Mouse (Mus musculus) embryonic facial prominence, embryonic 14.5 days (tissue): Measurements from ENCODE around the gene Mdga1. TPM values are rescaled to one million over a fixed set of nuclear protein-coding genes. Genes with fewer than 3 reads are reported as not detected.
A peak's percentile ranks its signal among the peaks of the same experiment; 100 is the strongest.

Source experiments
- ATAC-seq: fragments of 200-750 bp; cut with Nextera tagmentation; 2 replicates; pipeline ENCODE4 v1.8.0; 2017; ENCODE audit warnings: low read depth, moderate number of reproducible peaks, moderate TSS enrichment
- DNase-seq: peaks from one replicate; pipeline ENCODE4 v3.0.0-alpha.2; 2015; ENCODE audit warnings: low spot score
- H3K27ac ChIP-seq: fragments of 300-500 bp; sonication (generic); replicated peaks from 2 replicates; pipeline ENCODE4 v1.5.1; 2014; ENCODE audit warnings: low read depth, mild to moderate bottlenecking, low read length, moderate library complexity
- H3K27me3 ChIP-seq: fragments of 300-500 bp; sonication (generic); replicated peaks from 2 replicates; pipeline ENCODE4 v1.6.1; 2014; ENCODE audit warnings: low read length; ENCODE audit not compliant: control insufficient read depth, insufficient read depth
- H3K36me3 ChIP-seq: fragments of 300-500 bp; sonication (generic); 2 replicates; pipeline ENCODE4 v1.6.1; 2014; ENCODE audit warnings: low read length, mixed read lengths; ENCODE audit not compliant: control insufficient read depth, insufficient read depth
- H3K4me1 ChIP-seq: fragments of 300-500 bp; sonication (generic); 2 replicates; pipeline ENCODE4 v1.6.1; 2014; ENCODE audit warnings: antibody characterized with exemption, low read length; ENCODE audit not compliant: control insufficient read depth, insufficient read depth
- H3K4me2 ChIP-seq: fragments of 300-500 bp; sonication (generic); 2 replicates; pipeline ENCODE4 v1.6.1; 2014; ENCODE audit warnings: low read depth, mild to moderate bottlenecking, low read length, moderate library complexity, mixed read lengths
- H3K4me3 ChIP-seq: fragments of 300-500 bp; sonication (generic); 2 replicates; pipeline ENCODE4 v1.5.1; 2014; ENCODE audit warnings: low read depth, mild to moderate bottlenecking, low read length
- H3K9ac ChIP-seq: fragments of 300-500 bp; sonication (generic); 2 replicates; pipeline ENCODE4 v1.6.1; 2014; ENCODE audit warnings: low read depth, mild to moderate bottlenecking, low read length, moderate library complexity, mixed read lengths
- H3K9me3 ChIP-seq: fragments of 300-500 bp; sonication (generic); 2 replicates; pipeline ENCODE4 v1.6.1; 2016; ENCODE audit warnings: low read length; ENCODE audit not compliant: control insufficient read depth
- WGBS: fragments of 180-500 bp; shearing (Covaris S2); extraction: QIAGEN DNeasy Blood & Tissue Kit; methylation state at CpG from one replicate; pipeline ENCODE4 v1.1.7; 2014; 5-methylcytosine and 5-hydroxymethylcytosine counted together
- polyA plus RNA-seq: library from polyadenylated mRNA; unstranded; fragments of >200 nt; fragmentation: Nextera tagmentation; extraction: Ambion mirVana; gene quantifications from 2 replicates; pipeline ENCODE4 v1.2.1, GENCODE M21; 2014

Mdga1 gene
- polyA plus RNA-seq, 1 experiment from 2014 or later = 5.3 TPM

GRCm38 (mm10) chr17:29858764-29859163, 111.1 kb downstream of the Mdga1 start:
- no peak for DNase-seq
- H3K9me3 ChIP-seq = no peaks in the 10 kb centered on the region

GRCm38 (mm10) chr17:29855702-29856580, 113.9 kb downstream of the Mdga1 start:
- no peak for DNase-seq
- Histone ChIP-seq H3K4me2 (no peak overlapping the region), H3K4me3 (no peak overlapping the region), H3K4me1 (no peaks in the 10 kb centered on the region), H3K27ac (no peak overlapping the region), H3K9ac (no peak overlapping the region), H3K9me3 (no peaks in the 10 kb centered on the region), H3K27me3 (no peaks in the 10 kb centered on the region), H3K36me3 (no peaks in the 10 kb centered on the region)
- no peak for ATAC-seq
- WGBS = 59% methylated on average over 18 of the region's 18 CpGs

More at GRCm38 (mm10) chr17:29858764-29859163, 111.1 kb downstream of the Mdga1 start:
- Histone ChIP-seq H3K4me2 (no peak overlapping the region), H3K9ac (no peak overlapping the region), H3K36me3 (no peaks in the 10 kb centered on the region), H3K4me1 (no peaks in the 10 kb centered on the region), H3K4me3 (no peak overlapping the region), H3K27me3 (no peaks in the 10 kb centered on the region), H3K27ac (no peak overlapping the region)
- ATAC-seq = no peak
- WGBS = 91% methylated on average over 3 of the region's 3 CpGs

GRCm38 (mm10) chr17:29854835-29855234, 115.1 kb downstream of the Mdga1 start:
- Histone ChIP-seq H3K9ac (no peak overlapping the region), H3K4me2 (no peak overlapping the region), H3K27ac (no peak overlapping the region), H3K4me3 (no peak overlapping the region), H3K9me3 (no peaks in the 10 kb centered on the region), H3K27me3 (no peaks in the 10 kb centered on the region), H3K36me3 (no peaks in the 10 kb centered on the region), H3K4me1 (no peaks in the 10 kb centered on the region)
- WGBS = 89% methylated on average over 4 of the region's 4 CpGs
- ATAC-seq = no peak
- DNase-seq = no peak

GRCm38 (mm10) chr17:29854388-29854787, 115.5 kb downstream of the Mdga1 start:
- Histone ChIP-seq H3K36me3 (no peaks in the 10 kb centered on the region), H3K9me3 (no peaks in the 10 kb centered on the region), H3K4me2 (no peak overlapping the region), H3K4me3 (no peak overlapping the region), H3K9ac (no peak overlapping the region), H3K4me1 (no peaks in the 10 kb centered on the region), H3K27ac (no peak overlapping the region), H3K27me3 (no peaks in the 10 kb centered on the region)
- 50% methylated on average over 6 of the region's 6 CpGs for WGBS
- DNase-seq (no peak), ATAC-seq (no peak)

GRCm38 (mm10) chr17:29852846-29853486, 116.9 kb downstream of the Mdga1 start:
- ATAC-seq (no peak), DNase-seq (no peak)
- no peaks in the 10 kb centered on the region for H3K27me3 ChIP-seq
- no peak overlapping the region for H3K4me3 ChIP-seq
- H3K27ac ChIP-seq = no peak overlapping the region
- H3K4me2 ChIP-seq = no peak overlapping the region
- H3K9me3 ChIP-seq = no peaks in the 10 kb centered on the region
- no peak overlapping the region for H3K9ac ChIP-seq
- no peaks in the 10 kb centered on the region for H3K4me1 ChIP-seq
- 44% methylated on average over 7 of the region's 8 CpGs for WGBS
- H3K36me3 ChIP-seq = no peaks in the 10 kb centered on the region

- 0 out of 2 replicates have a peak, but pooled peaks have one; percentile 12 for ATAC-seq
- no peak overlapping the region for H3K4me3 ChIP-seq
- WGBS = 81% methylated on average over 12 of the region's 13 CpGs
- no peaks in the 10 kb centered on the region for H3K27me3 ChIP-seq
- no peak overlapping the region for H3K9ac ChIP-seq
- no peak overlapping the region for H3K4me2 ChIP-seq
- no peak for DNase-seq
- no peaks in the 10 kb centered on the region for H3K36me3 ChIP-seq
- no peaks in the 10 kb centered on the region for H3K9me3 ChIP-seq
- H3K27ac ChIP-seq = no peak overlapping the region
- H3K4me1 ChIP-seq = no peaks in the 10 kb centered on the region
These were observed 120.5 kb downstream of the Mdga1 start for GRCm38 (mm10) chr17:29849436-29849797.

- H3K4me2 ChIP-seq = no peak overlapping the region
These were observed 121.0 kb downstream of the Mdga1 start for GRCm38 (mm10) chr17:29848793-29849435.

GRCm38 (mm10) chr17:29847291-29847690, 122.6 kb downstream of the Mdga1 start:
- 42% methylated on average over 8 of the region's 8 CpGs for WGBS
- Histone ChIP-seq H3K4me1 (no peaks in the 10 kb centered on the region), H3K4me3 (no peak overlapping the region), H3K9ac (no peak overlapping the region), H3K27ac (no peak overlapping the region), H3K4me2 (no peak overlapping the region), H3K9me3 (no peaks in the 10 kb centered on the region), H3K36me3 (no peaks in the 10 kb centered on the region), H3K27me3 (no peaks in the 10 kb centered on the region)
- DNase-seq (no peak), ATAC-seq (no peak)

More at GRCm38 (mm10) chr17:29848793-29849435, 121.0 kb downstream of the Mdga1 start:
- Histone ChIP-seq H3K9me3 (no peaks in the 10 kb centered on the region), H3K36me3 (no peaks in the 10 kb centered on the region), H3K27me3 (no peaks in the 10 kb centered on the region), H3K9ac (no peak overlapping the region), H3K27ac (no peak overlapping the region), H3K4me3 (no peak overlapping the region), H3K4me1 (no peaks in the 10 kb centered on the region)
- peak; percentile 45 for DNase-seq
- 31% methylated on average over 14 of the region's 17 CpGs for WGBS
- peak; percentile 47; the same call in 1 of the 2 replicates for ATAC-seq
